Mouse (Mus musculus) brain, embryonic 14.5 days (tissue): ENCODE results near the gene Etv3. TPM values are rescaled to one million over a fixed set of nuclear protein-coding genes. Genes with fewer than 3 reads are reported as not detected.

ENCODE experiments used
- DNase-seq: peaks from one replicate; pipeline ENCODE4 v3.0.0-alpha.2; 2011; ENCODE audit warnings: low read depth
- CTCF ChIP-seq: fragments of 200-500 bp; IDR thresholded peaks from 2 replicates; pipeline ENCODE4 v1.5.1; 2012; ENCODE audit warnings: inconsistent platforms, mild to moderate bottlenecking, moderate library complexity, borderline replicate concordance; ENCODE audit not compliant: insufficient read depth, insufficient read length; ENCODE audit errors: extremely low read depth
- POLR2A ChIP-seq: fragments of 200-500 bp; IDR thresholded peaks from 2 replicates; pipeline ENCODE4 v1.6.1; 2012; ENCODE audit warnings: mild to moderate bottlenecking, inconsistent platforms, borderline replicate concordance; ENCODE audit not compliant: poor library complexity, insufficient read depth, insufficient read length, severe bottlenecking; ENCODE audit errors: extremely low read depth
- polyA plus RNA-seq: library from polyadenylated mRNA; depleted of rRNA; stranded (reverse); fragments of >200 nt; gene quantifications from 2 replicates; pipeline ENCODE4 v1.2.3, GENCODE M21; 2012

The Etv3 gene
- polyA plus RNA-seq, 1 experiment: 11.6 TPM

GRCm38 (mm10) chr3:87527139-87527538 lies 1.9 kb downstream of the Etv3 start:
- no peak for DNase-seq
- TF ChIP-seq POLR2A (no peak), CTCF (no peak)

DNA sequence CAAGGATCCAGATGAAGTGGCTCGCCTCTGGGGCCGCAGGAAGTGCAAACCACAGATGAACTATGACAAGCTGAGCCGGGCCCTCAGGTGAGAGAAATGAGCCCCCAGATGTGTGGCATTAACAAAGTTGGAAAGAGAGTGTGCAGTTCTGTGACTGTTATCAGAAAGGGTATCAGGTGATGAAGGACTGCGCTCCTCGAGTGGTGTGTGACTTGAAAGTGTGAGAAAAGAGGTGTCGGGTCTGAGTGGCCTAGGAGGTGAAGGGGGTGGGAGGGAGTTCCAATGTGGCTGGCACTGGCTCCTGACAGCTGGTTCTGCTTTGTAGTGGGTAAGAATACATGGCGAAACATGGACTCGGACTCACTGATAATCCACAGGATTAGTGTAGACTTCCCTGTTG lies 2.8 kb downstream of the Etv3 start:
- TF ChIP-seq POLR2A: no peak
- no peak for TF ChIP-seq CTCF
- no peak for DNase-seq

GRCm38 (mm10) chr3:87528841-87529240 lies 3.6 kb downstream of the Etv3 start:
- TF ChIP-seq CTCF: no peak
- TF ChIP-seq POLR2A: no peak
- no peak for DNase-seq

- TF ChIP-seq CTCF (no peak), POLR2A (no peak)
These were observed 4.4 kb downstream of the Etv3 start for GRCm38 (mm10) chr3:87529568-87529967.

DNA sequence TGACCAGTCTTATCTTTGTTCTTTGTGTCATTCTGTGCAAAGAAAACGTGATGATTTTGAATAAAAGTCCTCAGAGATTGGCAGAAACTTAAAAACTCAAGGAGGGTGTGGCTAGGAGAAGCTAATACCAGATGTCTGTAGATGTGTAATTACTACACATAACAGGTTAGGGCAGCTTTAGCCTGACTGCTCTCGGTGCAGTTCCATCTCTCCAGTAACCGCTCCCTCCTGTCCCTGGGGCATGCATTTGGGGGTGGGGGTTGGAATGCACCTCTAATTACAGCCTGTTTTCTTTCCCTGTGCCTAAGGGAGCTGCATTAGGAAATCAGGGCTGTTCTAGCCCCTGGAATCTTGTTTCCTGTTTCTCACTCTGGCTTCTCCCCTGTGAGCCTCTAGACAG lies 5.0 kb downstream of the Etv3 start:
- TF ChIP-seq CTCF (no peak), POLR2A (no peak)
- no peak for DNase-seq

More at GRCm38 (mm10) chr3:87529568-87529967, 4.4 kb downstream of the Etv3 start:
- DNase-seq: no peak

- DNase-seq: no peak
- TF ChIP-seq POLR2A (no peak), CTCF (no peak)
These were observed 8.6 kb downstream of the Etv3 start for GRCm38 (mm10) chr3:87533667-87534378.

DNA sequence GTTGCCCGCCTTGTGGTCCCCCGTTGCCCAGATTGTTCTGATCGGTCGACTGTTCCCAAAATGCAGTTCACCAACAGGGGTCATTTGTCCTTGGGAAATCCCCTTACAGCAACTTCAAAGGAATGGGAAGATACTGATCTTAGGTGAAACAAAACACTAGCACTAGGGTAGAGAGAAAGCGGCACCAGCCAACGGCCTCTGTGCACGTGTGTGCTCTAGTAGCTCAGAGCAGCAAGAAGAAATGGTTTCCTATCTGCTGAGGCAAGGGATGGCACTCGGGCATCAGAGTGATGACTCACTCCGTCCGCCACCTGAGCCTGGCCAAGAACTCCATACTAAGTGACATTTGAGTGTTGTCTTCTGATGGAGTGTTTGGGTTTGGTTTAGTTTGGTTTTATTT lies 12.8 kb downstream of the Etv3 start:
- DNase-seq: no peak
- no peak for TF ChIP-seq POLR2A
- no peak for TF ChIP-seq CTCF

DNA sequence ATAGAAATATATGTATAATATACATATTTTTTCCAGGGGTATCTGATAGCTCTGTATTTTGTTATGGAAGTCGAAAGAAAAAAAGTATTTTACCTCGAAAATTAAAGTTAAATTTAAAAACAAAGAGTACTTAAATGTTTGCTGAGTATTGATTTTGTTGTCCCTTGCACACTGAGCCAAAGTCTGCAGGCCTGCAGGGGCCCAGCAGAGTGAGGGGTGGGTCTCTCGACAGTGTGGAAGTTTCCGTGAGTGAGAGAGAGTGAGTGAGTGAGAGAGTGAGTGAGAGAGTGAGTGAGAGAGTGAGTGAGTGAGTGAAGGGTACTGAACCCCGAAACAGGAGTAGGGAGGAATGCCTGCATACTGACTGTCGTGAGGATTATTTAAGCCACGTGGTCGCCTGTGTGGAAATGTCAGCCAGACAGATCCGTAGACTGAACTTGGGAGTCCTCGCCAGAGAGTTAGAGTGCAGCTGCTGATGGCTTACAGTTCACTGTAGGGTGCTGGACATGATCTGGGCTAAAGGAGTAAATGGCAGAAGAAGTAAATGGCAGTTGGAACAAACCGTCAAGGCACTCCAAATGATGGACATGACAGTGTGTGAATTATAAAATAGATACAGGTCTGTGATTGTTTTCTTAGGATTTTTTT lies 14.9 kb downstream of the Etv3 start:
- TF ChIP-seq CTCF: no peak
- TF ChIP-seq POLR2A: no peak
- no peak for DNase-seq

- TF ChIP-seq POLR2A: no peak
- no peak for DNase-seq
These were observed 15.5 kb downstream of the Etv3 start for GRCm38 (mm10) chr3:87540714-87541113.

- TF ChIP-seq CTCF: no peak
- TF ChIP-seq POLR2A: no peak
- DNase-seq: no peak
These were observed 17.4 kb downstream of the Etv3 start for GRCm38 (mm10) chr3:87542481-87543215.

- TF ChIP-seq CTCF (no peak), POLR2A (no peak)
- no peak for DNase-seq
These were observed 20.3 kb downstream of the Etv3 start for GRCm38 (mm10) chr3:87545554-87545953.
